Mouse (Mus musculus) olfactory bulb, adult 2 months (tissue): ENCODE results near the gene Actn1. TPM values are rescaled to one million over a fixed set of nuclear protein-coding genes. Genes with fewer than 3 reads are reported as not detected.
A peak's percentile ranks its signal among the peaks of the same experiment; 100 is the strongest.

Experiments
- H3K27ac ChIP-seq: fragments of 200-500 bp; 2 replicates; pipeline ENCODE4 v1.5.1; 2012; ENCODE audit warnings: low read depth, low read length; ENCODE audit not compliant: insufficient read depth
- H3K4me1 ChIP-seq: fragments of 200-500 bp; 2 replicates; pipeline ENCODE4 v1.6.1; 2012; ENCODE audit warnings: low read length; ENCODE audit not compliant: control insufficient read depth, insufficient read depth
- H3K4me3 ChIP-seq: fragments of 200-500 bp; 2 replicates; pipeline ENCODE4 v1.5.1; 2012; ENCODE audit warnings: mild to moderate bottlenecking, low read depth, low read length, moderate library complexity; ENCODE audit not compliant: insufficient read depth
- CTCF ChIP-seq: fragments of 200-500 bp; IDR thresholded peaks from 2 replicates; pipeline ENCODE4 v1.5.1; 2012; ENCODE audit warnings: low read depth, mild to moderate bottlenecking, low read length, moderate library complexity; ENCODE audit not compliant: insufficient read depth
- POLR2A ChIP-seq: fragments of 200-500 bp; IDR thresholded peaks from 2 replicates; pipeline ENCODE4 v1.6.1; 2012; ENCODE audit warnings: mild to moderate bottlenecking, low read depth, low read length, moderate library complexity; ENCODE audit not compliant: insufficient read depth
- WGBS: fragments of 180-500 bp; shearing (Covaris S2); methylation state at CpG from one replicate; pipeline ENCODE4 v1.1.7; 2018; 5-methylcytosine and 5-hydroxymethylcytosine counted together
- polyA plus RNA-seq: library from polyadenylated mRNA; stranded (reverse); fragments of >200 nt; gene quantifications from 2 replicates; pipeline ENCODE4 v1.2.4, GENCODE M21; 2012; ENCODE audit warnings: low replicate concordance; ENCODE audit not compliant: missing spikeins, insufficient read depth, insufficient read length

Gene Actn1
- polyA plus RNA-seq, 1 experiment: not detected

- Histone ChIP-seq H3K4me3 (no peak overlapping the region), H3K4me1 (peaks cover 16% of the 10 kb centered on the region), H3K27ac (peak overlapping the region; percentile 69)
- WGBS: 39% methylated on average over 6 of the region's 6 CpGs
- TF ChIP-seq CTCF (no peak), POLR2A (no peak)
Measured at GRCm38 (mm10) chr12:80130558-80131358, 129.4 kb downstream of the Actn1 start.

- H3K27ac ChIP-seq: no peak overlapping the region
- 97% methylated on average over 8 of the region's 8 CpGs for WGBS
Measured at GRCm38 (mm10) chr12:80129531-80129930, 130.6 kb downstream of the Actn1 start.

GRCm38 (mm10) chr12:80127191-80127762 lies 132.9 kb downstream of the Actn1 start:
- 88% methylated on average over 5 of the region's 5 CpGs for WGBS
- no peak overlapping the region for H3K4me3 ChIP-seq
- H3K4me1 ChIP-seq: peaks cover 24% of the 10 kb centered on the region
- H3K27ac ChIP-seq: no peak overlapping the region
- TF ChIP-seq CTCF: no peak
- TF ChIP-seq POLR2A: no peak

More at GRCm38 (mm10) chr12:80129531-80129930, 130.6 kb downstream of the Actn1 start:
- no peak overlapping the region for H3K4me3 ChIP-seq
- peaks cover 16% of the 10 kb centered on the region for H3K4me1 ChIP-seq
- TF ChIP-seq POLR2A (no peak), CTCF (no peak)

- TF ChIP-seq POLR2A: no peak
- no peak for TF ChIP-seq CTCF
- 96% methylated on average over 5 of the region's 5 CpGs for WGBS
- H3K4me1 ChIP-seq: peaks cover 10% of the 10 kb centered on the region
Measured at GRCm38 (mm10) chr12:80125316-80125715, 134.9 kb downstream of the Actn1 start.

GRCm38 (mm10) chr12:80124756-80125155 lies 135.4 kb downstream of the Actn1 start:
- WGBS: 81% methylated on average over 3 of the region's 3 CpGs
- Histone ChIP-seq H3K4me1 (peaks cover 9% of the 10 kb centered on the region), H3K4me3 (no peak overlapping the region), H3K27ac (no peak overlapping the region)
- TF ChIP-seq CTCF (no peak), POLR2A (no peak)

More at GRCm38 (mm10) chr12:80125316-80125715, 134.9 kb downstream of the Actn1 start:
- Histone ChIP-seq H3K4me3 (no peak overlapping the region), H3K27ac (no peak overlapping the region)

- Histone ChIP-seq H3K4me3 (no peak overlapping the region), H3K27ac (no peak overlapping the region), H3K4me1 (peaks cover 9% of the 10 kb centered on the region)
- WGBS: 86% methylated on average over 3 of the region's 3 CpGs
- TF ChIP-seq CTCF (no peak), POLR2A (no peak)
Measured at GRCm38 (mm10) chr12:80124211-80124610, 136.0 kb downstream of the Actn1 start.

GRCm38 (mm10) chr12:80123227-80123803 lies 136.9 kb downstream of the Actn1 start:
- Histone ChIP-seq H3K4me3 (no peak overlapping the region), H3K4me1 (peaks cover 9% of the 10 kb centered on the region), H3K27ac (0 out of 2 replicates have a peak overlapping the region, but pooled peaks have one; percentile 22)
- no peak for TF ChIP-seq POLR2A
- no peak for TF ChIP-seq CTCF
- 33% methylated on average over 4 of the region's 4 CpGs for WGBS

GRCm38 (mm10) chr12:80121438-80121837 lies 138.7 kb downstream of the Actn1 start:
- Histone ChIP-seq H3K4me3 (no peak overlapping the region), H3K27ac (no peak overlapping the region), H3K4me1 (peaks cover 9% of the 10 kb centered on the region)
- 89% methylated on average over 1 of the region's 1 CpGs for WGBS
- TF ChIP-seq CTCF (no peak), POLR2A (no peak)

GRCm38 (mm10) chr12:80118588-80118987 lies 141.6 kb downstream of the Actn1 start:
- 90% methylated on average over 1 of the region's 1 CpGs for WGBS
- no peak for TF ChIP-seq CTCF
- TF ChIP-seq POLR2A: no peak

More at GRCm38 (mm10) chr12:80118588-80118987, 141.6 kb downstream of the Actn1 start:
- Histone ChIP-seq H3K4me1 (peaks cover 13% of the 10 kb centered on the region), H3K27ac (no peak overlapping the region), H3K4me3 (no peak overlapping the region)

Other genes with a start within 250 kb of the Actn1 start
- gene Zfp36l1, start 147.4 kb downstream of the Actn1 start, polyA plus RNA-seq: not detected in 2 replicates
- not detected in 2 replicates for gene Dcaf5, start 176.2 kb upstream of the Actn1 start, polyA plus RNA-seq
- gene Exd2, start 202.7 kb upstream of the Actn1 start, polyA plus RNA-seq: not detected in 2 replicates